Mouse (Mus musculus) limb, embryonic 11.5 days (tissue): ENCODE data around the gene Atf4. TPM values are rescaled to one million over a fixed set of nuclear protein-coding genes. Genes with fewer than 3 reads are reported as not detected.

Experiments used
- ATAC-seq: fragments of 200-750 bp; cut with Nextera tagmentation; 2 replicates; pipeline ENCODE4 v1.8.0; 2017; ENCODE audit warnings: low read depth; ENCODE audit not compliant: insufficient number of reproducible peaks, low FRiP score, low TSS enrichment
- DNase-seq: peaks from one replicate; pipeline ENCODE4 v3.0.0-alpha.2; 2015; ENCODE audit warnings: low spot score
- H3K27ac ChIP-seq: fragments of 300-500 bp; sonication (generic); replicated peaks from 2 replicates; pipeline ENCODE4 v1.5.1; 2014; ENCODE audit warnings: low read depth, mild to moderate bottlenecking, low read length
- H3K27me3 ChIP-seq: fragments of 300-500 bp; sonication (generic); 2 replicates; pipeline ENCODE4 v1.6.1; 2014; ENCODE audit warnings: mild to moderate bottlenecking, low read length, mixed read lengths; ENCODE audit not compliant: control insufficient read depth, insufficient read depth
- H3K36me3 ChIP-seq: fragments of 300-500 bp; sonication (generic); 2 replicates; pipeline ENCODE4 v1.6.1; 2014; ENCODE audit warnings: mild to moderate bottlenecking, low read length, moderate library complexity, mixed read lengths; ENCODE audit not compliant: control insufficient read depth, insufficient read depth
- H3K4me1 ChIP-seq: fragments of 300-500 bp; sonication (generic); 2 replicates; pipeline ENCODE4 v1.6.1; 2014; ENCODE audit warnings: low read length, mixed read lengths; ENCODE audit not compliant: control insufficient read depth, insufficient read depth
- H3K4me2 ChIP-seq: fragments of 300-500 bp; sonication (generic); 2 replicates; pipeline ENCODE4 v1.6.1; 2014; ENCODE audit warnings: low read depth, mild to moderate bottlenecking, moderate library complexity; ENCODE audit not compliant: severe bottlenecking
- H3K4me3 ChIP-seq: fragments of 300-500 bp; sonication (generic); 2 replicates; pipeline ENCODE4 v1.5.1; 2014; ENCODE audit warnings: low read depth, low read length
- H3K9ac ChIP-seq: fragments of 300-500 bp; sonication (generic); 2 replicates; pipeline ENCODE4 v1.6.1; 2014; ENCODE audit warnings: mild to moderate bottlenecking, low read length
- H3K9me3 ChIP-seq: fragments of 300-500 bp; sonication (generic); 2 replicates; pipeline ENCODE4 v1.6.1; 2016; ENCODE audit warnings: low read length; ENCODE audit not compliant: control insufficient read depth
- WGBS: fragments of 180-500 bp; shearing (Covaris S2); extraction: QIAGEN DNeasy Blood & Tissue Kit; methylation state at CpG from one replicate; pipeline ENCODE4 v1.1.7; 2014; 5-methylcytosine and 5-hydroxymethylcytosine counted together
- polyA plus RNA-seq: library from polyadenylated mRNA; unstranded; fragments of >200 nt; fragmentation: Nextera tagmentation; extraction: Ambion mirVana; gene quantifications from 2 replicates; pipeline ENCODE4 v1.2.1, GENCODE M21; 2014

Gene Atf4
- polyA plus RNA-seq, 1 experiment from 2014 or later = 125 TPM

DNA sequence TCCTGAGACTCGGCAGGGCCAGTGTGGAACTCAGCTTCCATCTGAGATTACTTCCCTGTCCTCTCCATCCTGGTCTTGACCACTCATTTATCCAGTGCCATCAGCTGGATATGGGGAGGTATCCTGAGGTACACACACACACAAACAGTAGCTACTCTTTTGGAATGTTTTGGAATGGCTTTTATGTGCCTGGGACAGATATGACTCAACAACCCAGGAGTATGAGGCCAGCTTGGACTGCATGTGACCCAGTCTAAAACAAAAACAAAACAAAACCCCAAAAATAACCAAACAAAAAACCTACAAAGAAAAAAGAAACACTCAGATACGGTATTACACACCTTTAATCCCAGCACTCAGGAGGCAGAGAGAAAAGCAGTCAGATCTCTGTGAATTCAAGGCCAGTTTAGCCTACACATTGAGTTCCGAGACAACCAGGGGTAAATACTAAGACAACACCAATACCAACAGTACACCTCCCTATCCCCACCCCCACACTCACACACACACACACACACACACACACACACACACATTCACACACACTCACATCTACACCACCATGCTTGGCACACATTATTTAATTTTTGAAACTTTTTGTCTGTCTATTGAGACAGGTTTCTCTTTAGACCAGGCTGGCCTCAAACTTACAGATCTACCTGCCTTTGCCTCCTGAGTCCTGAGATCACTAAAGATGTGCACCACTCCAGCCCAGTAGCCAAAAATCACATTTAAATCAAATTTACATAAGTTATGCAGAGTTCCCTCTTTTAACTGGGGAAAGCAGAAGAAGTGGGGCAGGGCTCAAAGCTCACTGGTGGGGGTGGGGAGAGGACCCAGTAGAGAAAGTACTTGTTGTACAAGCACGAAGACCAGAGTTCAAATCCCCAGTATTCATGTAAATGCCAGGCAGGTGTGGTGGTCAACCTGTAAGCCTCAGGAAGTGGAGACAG is 35.0 kb upstream of the Atf4 start:
- 78% methylated on average over 4 of the region's 4 CpGs for WGBS
- Histone ChIP-seq H3K4me3 (no peak overlapping the region), H3K27ac (no peak overlapping the region), H3K36me3 (no peaks in the 10 kb centered on the region), H3K4me2 (no peak overlapping the region), H3K9ac (no peak overlapping the region), H3K27me3 (no peaks in the 10 kb centered on the region), H3K4me1 (peaks cover 2% of the 10 kb centered on the region; the same call in 1 of the 2 replicates), H3K9me3 (no peaks in the 10 kb centered on the region)
- ATAC-seq (no peak), DNase-seq (no peak)

GRCm38 (mm10) chr15:80221031-80221430 is 34.0 kb upstream of the Atf4 start:
- Histone ChIP-seq H3K4me1 (no peaks in the 10 kb centered on the region), H3K4me2 (no peak overlapping the region), H3K27me3 (no peaks in the 10 kb centered on the region), H3K9me3 (no peaks in the 10 kb centered on the region), H3K9ac (no peak overlapping the region), H3K4me3 (no peak overlapping the region), H3K27ac (no peak overlapping the region), H3K36me3 (no peaks in the 10 kb centered on the region)
- 69% methylated on average over 8 of the region's 8 CpGs for WGBS
- no peak for DNase-seq
- ATAC-seq = no peak

DNA sequence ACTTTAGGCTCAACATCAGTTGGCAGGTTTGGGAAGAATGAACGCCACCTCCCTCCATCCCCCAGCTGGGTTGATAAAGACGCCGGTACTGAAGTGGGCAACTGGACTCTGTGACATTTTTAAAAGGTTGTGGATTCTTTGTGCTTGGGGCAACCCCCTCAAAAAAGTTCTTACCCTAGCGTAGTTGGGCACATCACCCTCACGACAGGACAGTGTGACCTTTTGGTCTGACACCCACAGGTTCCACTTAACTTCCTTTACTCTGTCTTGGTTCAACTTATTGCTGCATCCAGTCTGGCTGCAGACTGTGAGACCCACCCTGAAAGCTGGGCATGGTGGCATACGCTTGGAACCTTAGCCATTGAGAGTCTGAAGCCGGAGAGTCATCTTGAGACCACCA is 31.2 kb upstream of the Atf4 start:
- H3K9me3 ChIP-seq = no peaks in the 10 kb centered on the region
- H3K4me1 ChIP-seq = no peaks in the 10 kb centered on the region; the same call in 1 of the 2 replicates
- no peaks in the 10 kb centered on the region for H3K27me3 ChIP-seq
- DNase-seq (no peak), ATAC-seq (no peak)
- no peak overlapping the region for H3K4me2 ChIP-seq
- no peak overlapping the region for H3K4me3 ChIP-seq
- no peaks in the 10 kb centered on the region for H3K36me3 ChIP-seq
- no peak overlapping the region for H3K9ac ChIP-seq
- WGBS = 89% methylated on average over 7 of the region's 7 CpGs
- no peak overlapping the region for H3K27ac ChIP-seq

DNA sequence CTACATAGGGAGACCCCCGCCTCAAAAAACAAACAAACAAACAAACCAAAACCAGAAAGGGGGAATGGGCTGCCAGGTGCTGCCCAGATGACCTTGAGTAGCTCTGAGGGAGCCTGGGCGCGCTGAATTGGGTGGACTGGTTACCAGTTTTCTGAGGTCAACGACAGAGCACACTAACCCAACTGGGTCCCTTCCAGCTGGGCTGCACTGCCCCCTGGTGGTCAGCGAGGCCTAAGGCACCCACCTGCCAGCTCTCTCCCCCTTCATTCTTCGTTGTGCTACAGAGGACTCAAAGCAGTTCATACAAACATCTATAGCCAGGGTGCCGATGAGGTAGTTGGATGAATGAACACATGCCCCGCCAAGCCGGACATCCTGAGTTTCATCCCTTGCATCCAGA is 29.8 kb upstream of the Atf4 start:
- ATAC-seq (no peak), DNase-seq (peak; percentile 88)
- H3K27me3 ChIP-seq = no peaks in the 10 kb centered on the region

GRCm38 (mm10) chr15:80225796-80226195 is 29.2 kb upstream of the Atf4 start:
- H3K27ac ChIP-seq = no peak overlapping the region
- WGBS = 44% methylated on average over 2 of the region's 2 CpGs
- ATAC-seq = no peak
- no peaks in the 10 kb centered on the region for H3K36me3 ChIP-seq
- no peaks in the 10 kb centered on the region for H3K27me3 ChIP-seq
- no peak overlapping the region for H3K4me2 ChIP-seq
- no peaks in the 10 kb centered on the region; the same call in 1 of the 2 replicates for H3K4me1 ChIP-seq
- no peak overlapping the region for H3K9ac ChIP-seq
- H3K9me3 ChIP-seq = no peaks in the 10 kb centered on the region
- no peak overlapping the region for H3K4me3 ChIP-seq
- peak; percentile 79 for DNase-seq

More for the DNA sequence above, 29.8 kb upstream of the Atf4 start:
- H3K36me3 ChIP-seq = no peaks in the 10 kb centered on the region
- H3K4me2 ChIP-seq = no peak overlapping the region
- no peaks in the 10 kb centered on the region; the same call in 1 of the 2 replicates for H3K4me1 ChIP-seq
- no peak overlapping the region for H3K27ac ChIP-seq
- H3K4me3 ChIP-seq = no peak overlapping the region
- WGBS = 31% methylated on average over 9 of the region's 9 CpGs
- H3K9ac ChIP-seq = no peak overlapping the region
- no peaks in the 10 kb centered on the region for H3K9me3 ChIP-seq

- ATAC-seq (no peak), DNase-seq (no peak)
- no peak overlapping the region for H3K4me3 ChIP-seq
- H3K4me2 ChIP-seq = no peak overlapping the region
- no peak overlapping the region for H3K27ac ChIP-seq
- no peaks in the 10 kb centered on the region for H3K36me3 ChIP-seq
- no peaks in the 10 kb centered on the region for H3K9me3 ChIP-seq
- H3K9ac ChIP-seq = no peak overlapping the region
- H3K4me1 ChIP-seq = no peaks in the 10 kb centered on the region; the same call in 1 of the 2 replicates
- H3K27me3 ChIP-seq = no peaks in the 10 kb centered on the region
- WGBS = 77% methylated on average over 17 of the region's 17 CpGs
These were observed 26.7 kb upstream of the Atf4 start for GRCm38 (mm10) chr15:80228071-80228800.

GRCm38 (mm10) chr15:80232331-80232730 is 22.7 kb upstream of the Atf4 start:
- Histone ChIP-seq H3K27me3 (no peaks in the 10 kb centered on the region), H3K36me3 (peaks cover 5% of the 10 kb centered on the region; the same call in 1 of the 2 replicates), H3K4me1 (peaks cover 3% of the 10 kb centered on the region), H3K4me2 (no peak overlapping the region), H3K9ac (no peak overlapping the region), H3K27ac (no peak overlapping the region), H3K9me3 (no peaks in the 10 kb centered on the region), H3K4me3 (no peak overlapping the region)
- WGBS = 74% methylated on average over 2 of the region's 2 CpGs
- DNase-seq (no peak), ATAC-seq (no peak)

DNA sequence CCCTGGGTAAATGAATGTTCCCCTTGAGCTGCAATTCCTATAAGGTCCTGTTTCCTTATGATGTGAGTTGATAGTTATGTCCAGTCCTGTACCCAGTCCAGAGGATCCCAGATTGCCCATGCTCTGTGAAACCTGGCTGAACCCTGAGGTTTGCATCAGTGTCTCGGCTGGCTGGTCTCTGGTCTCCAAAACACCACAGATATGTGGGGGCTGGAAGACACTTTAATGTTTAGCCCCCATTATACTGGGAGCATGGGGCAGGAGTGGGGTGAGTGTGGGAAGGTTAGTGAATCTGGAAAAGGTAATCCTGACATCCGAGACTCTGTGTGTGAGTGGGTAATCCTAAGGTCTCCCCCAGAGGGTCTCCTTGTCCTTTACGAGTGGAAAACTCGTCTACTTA is 21.9 kb upstream of the Atf4 start:
- DNase-seq (no peak), ATAC-seq (no peak)
- WGBS = 62% methylated on average over 4 of the region's 4 CpGs
- Histone ChIP-seq H3K4me1 (peaks cover 3% of the 10 kb centered on the region; the same call in 1 of the 2 replicates), H3K4me2 (peak overlapping the region; percentile 41; the same call in 1 of the 2 replicates), H3K27ac (no peak overlapping the region), H3K36me3 (peaks cover 5% of the 10 kb centered on the region; the same call in 1 of the 2 replicates), H3K27me3 (no peaks in the 10 kb centered on the region), H3K9me3 (no peaks in the 10 kb centered on the region), H3K9ac (no peak overlapping the region), H3K4me3 (no peak overlapping the region)
